13 mouse cellular contexts compared by ENCODE assay signal in genomic region chr5:134867320-134868144, GRCm38 (mm10). TPM values are rescaled to one million over a fixed set of nuclear protein-coding genes. Genes with fewer than 3 reads are reported as not detected.
A peak's percentile ranks its signal among the peaks of the same experiment; 100 is the strongest.
DNase-seq lines count a peak whose midpoint lies in the region; ATAC-seq and TF ChIP-seq lines count a peak whose summit lies in the region.
"Had no signal": no experiment of that assay in that cellular context is flagged by ENCODE, and none has a peak within 500 bp of the region (broad histone marks: within the 10 kb centered on the region; RNA-seq: fewer than 3 reads in every experiment).

No protein-coding gene starts in this region.

- no peak overlapping the region for H3K4me3 ChIP-seq in heart, embryonic 12.5 days
- no peak overlapping the region for H3K4me3 ChIP-seq in lung, embryonic 16.5 days (ENCODE audit: low read length)
- no peak overlapping the region for H3K4me3 ChIP-seq in embryonic fibroblast, embryonic 13.5 days (ENCODE audit: insufficient read depth, low read length)
- no peak overlapping the region for H3K4me3 ChIP-seq in stomach, embryonic 16.5 days (replicated peaks; ENCODE audit: low read length)
- H3K4me3 ChIP-seq in liver, postnatal 0 days (ENCODE audit: low read depth, low read length), result no peak overlapping the region
- H3K4me3 ChIP-seq: neural tube, embryonic 12.5 days had no signal

- H3K4me2 ChIP-seq in heart, embryonic 12.5 days, result peak overlapping the region; percentile 23
- H3K4me2 ChIP-seq in lung, embryonic 16.5 days (ENCODE audit: low read depth, low read length), result no peak overlapping the region
- peak overlapping the region; percentile 16 for H3K4me2 ChIP-seq in stomach, embryonic 16.5 days (ENCODE audit: low read depth, low read length)
- no peak overlapping the region for H3K4me2 ChIP-seq in liver, postnatal 0 days (ENCODE audit: low read depth, low read length)
- H3K4me2 ChIP-seq: neural tube, embryonic 12.5 days had no signal

- no peak for ATAC-seq in heart, embryonic 12.5 days (ENCODE audit: insufficient number of reproducible peaks, low FRiP score)
- peak; percentile 60; the same call in 1 of the 2 replicates for ATAC-seq in lung, embryonic 16.5 days (ENCODE audit: low read depth)
- ATAC-seq in stomach, embryonic 16.5 days (ENCODE audit: insufficient read depth, low FRiP score), result peak; percentile 39; the same call in 1 of the 2 replicates
- ATAC-seq in liver, postnatal 0 days, result no peak

- TF ChIP-seq CTCF in embryonic fibroblast, embryonic 13.5 days (IDR thresholded peaks at IDR 0.05; ENCODE audit: borderline replicate concordance, insufficient read depth, low read length), result no peak
- no peak for TF ChIP-seq CTCF in liver, postnatal 0 days (IDR thresholded peaks at IDR 0.05; ENCODE audit: low read depth)

- peaks cover 17% of the 10 kb centered on the region for H3K4me1 ChIP-seq in heart, embryonic 12.5 days (replicated peaks)
- H3K4me1 ChIP-seq in lung, embryonic 16.5 days (replicated peaks; ENCODE audit: control insufficient read depth, insufficient read depth, low read length), result peaks cover 12% of the 10 kb centered on the region; the same call in 1 of the 2 replicates
- H3K4me1 ChIP-seq in embryonic fibroblast, embryonic 13.5 days (ENCODE audit: control insufficient read depth, insufficient read depth, low read length), result peaks cover 7% of the 10 kb centered on the region
- peaks cover 13% of the 10 kb centered on the region; the same call in 1 of the 2 replicates for H3K4me1 ChIP-seq in stomach, embryonic 16.5 days (ENCODE audit: control insufficient read depth, insufficient read depth, low read length)
- no peaks in the 10 kb centered on the region for H3K4me1 ChIP-seq in liver, postnatal 0 days (ENCODE audit: insufficient read depth)
- H3K4me1 ChIP-seq: neural tube, embryonic 12.5 days had no signal

- peak; percentile 49; the same call in 1 of the 2 replicates for TF ChIP-seq POLR2A in embryonic fibroblast, embryonic 13.5 days (IDR thresholded peaks at IDR 0.05; ENCODE audit: low read depth, low read length)

- H3K27ac ChIP-seq in heart, embryonic 12.5 days (ENCODE audit: poor library complexity, severe bottlenecking), result no peak overlapping the region
- peak overlapping the region; percentile 60 for H3K27ac ChIP-seq in lung, embryonic 16.5 days (ENCODE audit: low read length)
- peak overlapping the region; percentile 71 for H3K27ac ChIP-seq in embryonic fibroblast, embryonic 13.5 days (ENCODE audit: insufficient read depth, low read length)
- H3K27ac ChIP-seq in stomach, embryonic 16.5 days (ENCODE audit: low read length), result peak overlapping the region; percentile 77
- no peak overlapping the region for H3K27ac ChIP-seq in liver, postnatal 0 days (ENCODE audit: low read depth)
- H3K27ac ChIP-seq: neural tube, embryonic 12.5 days had no signal

- H3K36me3 ChIP-seq in heart, embryonic 12.5 days, result no peaks in the 10 kb centered on the region
- no peaks in the 10 kb centered on the region for H3K36me3 ChIP-seq in lung, embryonic 16.5 days (ENCODE audit: control insufficient read depth, insufficient read depth, low read length)
- H3K36me3 ChIP-seq in stomach, embryonic 16.5 days (ENCODE audit: control insufficient read depth, insufficient read depth, low read length), result no peaks in the 10 kb centered on the region
- no peaks in the 10 kb centered on the region for H3K36me3 ChIP-seq in liver, postnatal 0 days (replicated peaks; ENCODE audit: insufficient read depth, low read length)
- H3K36me3 ChIP-seq: neural tube, embryonic 12.5 days had no signal

- no peak overlapping the region for H3K9ac ChIP-seq in heart, embryonic 12.5 days
- no peak overlapping the region for H3K9ac ChIP-seq in lung, embryonic 16.5 days (ENCODE audit: low read length)
- H3K9ac ChIP-seq in stomach, embryonic 16.5 days (ENCODE audit: low read length), result peak overlapping the region; percentile 42
- no peak overlapping the region for H3K9ac ChIP-seq in liver, postnatal 0 days (replicated peaks)
- H3K9ac ChIP-seq: neural tube, embryonic 12.5 days had no signal

- TF ChIP-seq EP300 in liver, postnatal 0 days (IDR thresholded peaks at IDR 0.05; ENCODE audit: low read depth), result no peak

- no peaks in the 10 kb centered on the region for H3K9me3 ChIP-seq in heart, embryonic 12.5 days (replicated peaks)
- no peaks in the 10 kb centered on the region for H3K9me3 ChIP-seq in lung, embryonic 16.5 days (ENCODE audit: control insufficient read depth, low read length)
- H3K9me3 ChIP-seq in stomach, embryonic 16.5 days (replicated peaks; ENCODE audit: control insufficient read depth, low read length), result no peaks in the 10 kb centered on the region
- no peaks in the 10 kb centered on the region for H3K9me3 ChIP-seq in liver, postnatal 0 days (ENCODE audit: low read length)
- H3K9me3 ChIP-seq: neural tube, embryonic 12.5 days had no signal

- no peaks in the 10 kb centered on the region for H3K27me3 ChIP-seq in heart, embryonic 12.5 days (replicated peaks)
- no peaks in the 10 kb centered on the region for H3K27me3 ChIP-seq in lung, embryonic 16.5 days (ENCODE audit: control insufficient read depth, insufficient read depth, low read depth, low read length)
- no peaks in the 10 kb centered on the region for H3K27me3 ChIP-seq in stomach, embryonic 16.5 days (ENCODE audit: control insufficient read depth, insufficient read depth, low read length)
- no peaks in the 10 kb centered on the region for H3K27me3 ChIP-seq in liver, postnatal 0 days (ENCODE audit: insufficient read depth, low read length)
- H3K27me3 ChIP-seq: neural tube, embryonic 12.5 days had no signal

- WGBS in heart, embryonic 12.5 days, result 29% methylated on average over 18 of the region's 18 CpGs
- WGBS in lung, embryonic 16.5 days, result 35% methylated on average over 18 of the region's 18 CpGs
- 30% methylated on average over 18 of the region's 18 CpGs for WGBS in stomach, embryonic 16.5 days
- 52% methylated on average over 18 of the region's 18 CpGs for WGBS in liver, postnatal 0 days (ENCODE audit: insufficient replicate concordance)

- intact Hi-C loops in left cerebral cortex, postnatal 14 days (cut with DNase I), result no loop called here

- DNase-seq in heart, postnatal 4 days, result no peak
- DNase-seq in lung, postnatal 10 days, result no peak
- DNase-seq in left cerebral cortex, postnatal 14 days (ENCODE audit: low spot score in 2 of 2), result no peak
- no peak for DNase-seq in liver, postnatal 0 days
- DNase-seq: cerebellum, adult 2 months; lung, adult 2 months; thymus, adult 18-20 months had no signal

RNA-seq across cellular contexts. Expression of gene Tmem270, which starts 39.0 kb away (rescaled TPM):
- not detected in 2 replicates for polyA plus RNA-seq in heart, embryonic 12.5 days (2016; fragmentation: Nextera tagmentation; extraction: Ambion mirVana)
- total RNA-seq in heart, postnatal 4 days (2021), result not detected
- not detected in 2 replicates for polyA plus RNA-seq in lung, embryonic 16.5 days (2015; fragmentation: Nextera tagmentation; extraction: Ambion mirVana)
- not detected in 2 replicates for polyA plus RNA-seq in embryonic fibroblast, embryonic 13.5 days (2011; ENCODE audit: insufficient read length, low read depth, missing spikeins)
- polyA plus RNA-seq in stomach, embryonic 16.5 days (2015; fragmentation: Nextera tagmentation; extraction: Ambion mirVana), result not detected in 2 replicates
- total RNA-seq in left cerebral cortex, postnatal 14 days (2021), result not detected
- polyA plus RNA-seq in liver, postnatal 0 days (2015; fragmentation: Nextera tagmentation; extraction: Ambion mirVana), result not detected in 2 replicates
- polyA plus RNA-seq: cerebellum, adult 2 months; frontal cortex, adult 2 months; lung, adult 2 months; neural tube, embryonic 12.5 days had no signal

RNA-seq across cellular contexts. Expression of gene Cldn13, which starts 47.8 kb away (rescaled TPM):
- polyA plus RNA-seq in heart, embryonic 12.5 days (2016; fragmentation: Nextera tagmentation; extraction: Ambion mirVana), result 5.4 and 10.0 TPM in 2 replicates
- not detected for total RNA-seq in heart, postnatal 4 days (2021)
- 0.75 and 3.3 TPM in 2 replicates for polyA plus RNA-seq in lung, embryonic 16.5 days (2015; fragmentation: Nextera tagmentation; extraction: Ambion mirVana)
- not detected in 2 replicates for polyA plus RNA-seq in embryonic fibroblast, embryonic 13.5 days (2011; ENCODE audit: insufficient read length, low read depth, missing spikeins)
- polyA plus RNA-seq in stomach, embryonic 16.5 days (2015; fragmentation: Nextera tagmentation; extraction: Ambion mirVana), result 8.6 and 13.5 TPM in 2 replicates
- total RNA-seq in left cerebral cortex, postnatal 14 days (2021), result not detected
- 138 and 152 TPM in 2 replicates for polyA plus RNA-seq in liver, postnatal 0 days (2015; fragmentation: Nextera tagmentation; extraction: Ambion mirVana)
- polyA plus RNA-seq: cerebellum, adult 2 months; frontal cortex, adult 2 months; lung, adult 2 months had no signal

Comparison
In these comparisons a context has a peak if more than half of its experiments do, and no peak if none do; other contexts are left out.
1. ATAC-seq: peak in lung, embryonic 16.5 days (single experiment) and stomach, embryonic 16.5 days (single experiment); none in heart, embryonic 12.5 days (single experiment) and liver, postnatal 0 days (single experiment).
2. H3K27ac ChIP-seq: peak in lung, embryonic 16.5 days (single experiment), embryonic fibroblast, embryonic 13.5 days (single experiment) and stomach, embryonic 16.5 days (single experiment); none in heart, embryonic 12.5 days (single experiment) and liver, postnatal 0 days (single experiment).
3. H3K4me2 ChIP-seq: peak in heart, embryonic 12.5 days (single experiment) and stomach, embryonic 16.5 days (single experiment); none in lung, embryonic 16.5 days (single experiment) and liver, postnatal 0 days (single experiment).